Mouse (Mus musculus) midbrain, embryonic 15.5 days (tissue): ENCODE data around the gene Atg4b. TPM values are rescaled to one million over a fixed set of nuclear protein-coding genes. Genes with fewer than 3 reads are reported as not detected.
"Not testable (repeated sequence)": the region's sequence is repeated elsewhere in the genome, so short reads cannot be mapped to it uniquely, and the experiment has no call there.

Experiments
- ATAC-seq: fragments of 200-750 bp; cut with Nextera tagmentation; replicated peaks from 2 replicates; pipeline ENCODE4 v1.8.0; 2017; ENCODE audit warnings: moderate TSS enrichment
- H3K27ac ChIP-seq: fragments of 300-500 bp; sonication (generic); 2 replicates; pipeline ENCODE4 v1.5.1; 2015; ENCODE audit warnings: mild to moderate bottlenecking, inconsistent platforms
- H3K27me3 ChIP-seq: fragments of 300-500 bp; sonication (generic); replicated peaks from 2 replicates; pipeline ENCODE4 v1.6.1; 2015; ENCODE audit warnings: inconsistent platforms
- H3K36me3 ChIP-seq: fragments of 300-500 bp; sonication (generic); replicated peaks from 2 replicates; pipeline ENCODE4 v1.6.1; 2015; ENCODE audit warnings: inconsistent platforms
- H3K4me1 ChIP-seq: fragments of 300-500 bp; sonication (generic); 2 replicates; pipeline ENCODE4 v1.6.1; 2015; ENCODE audit warnings: inconsistent platforms
- H3K4me2 ChIP-seq: fragments of 300-500 bp; sonication (generic); 2 replicates; pipeline ENCODE4 v1.6.1; 2015; ENCODE audit warnings: inconsistent platforms, mild to moderate bottlenecking, moderate library complexity
- H3K4me3 ChIP-seq: fragments of 300-500 bp; sonication (generic); 2 replicates; pipeline ENCODE4 v1.5.1; 2015; ENCODE audit warnings: mild to moderate bottlenecking, inconsistent platforms
- H3K9ac ChIP-seq: fragments of 300-500 bp; sonication (generic); 2 replicates; pipeline ENCODE4 v1.6.1; 2015; ENCODE audit warnings: mild to moderate bottlenecking, inconsistent platforms
- H3K9me3 ChIP-seq: fragments of 300-500 bp; sonication (generic); 2 replicates; pipeline ENCODE4 v1.6.1; 2016; ENCODE audit warnings: inconsistent platforms
- WGBS: fragments of 180-500 bp; shearing (Covaris S2); methylation state at CpG from one replicate; pipeline ENCODE4 v1.1.7; 2015; ENCODE audit warnings: mixed read lengths; 5-methylcytosine and 5-hydroxymethylcytosine counted together
- polyA plus RNA-seq: library from polyadenylated mRNA; unstranded; fragments of >200 nt; fragmentation: Nextera tagmentation; extraction: Ambion mirVana; gene quantifications from 2 replicates; pipeline ENCODE4 v1.2.1, GENCODE M21; 2015

Gene Atg4b
- polyA plus RNA-seq, 1 experiment from 2014 or later, result 108 TPM

DNA sequence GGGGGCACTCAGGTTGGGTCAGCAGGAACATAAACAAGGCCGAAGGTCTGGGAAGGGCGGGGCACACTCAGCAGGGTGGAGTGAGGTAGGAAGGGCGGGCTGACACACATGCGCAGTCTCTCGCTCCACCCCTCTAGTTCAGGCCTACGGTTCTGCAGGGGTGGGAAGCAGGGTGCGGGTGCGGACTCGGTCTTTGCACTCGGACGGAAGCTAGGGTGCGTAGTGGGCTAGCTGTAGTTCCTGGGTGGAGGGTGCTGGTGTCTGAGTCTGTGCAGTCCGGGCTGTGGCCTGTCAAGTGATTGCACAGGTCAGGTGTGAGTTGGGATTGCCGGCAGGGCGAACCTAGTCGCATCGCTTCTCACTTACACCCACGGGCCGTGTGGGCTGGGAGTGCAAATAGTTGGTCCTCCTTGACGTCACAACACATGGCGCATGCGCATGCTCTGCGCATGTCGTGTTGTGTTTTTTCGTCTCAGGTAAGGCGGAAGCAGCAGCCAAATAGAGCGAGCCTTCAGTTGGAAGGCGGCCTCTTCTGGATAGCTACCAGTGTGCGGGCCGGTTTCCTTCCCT lies 73.9 kb downstream of the Atg4b start:
- H3K9me3 ChIP-seq, result no peaks in the 10 kb centered on the region
- H3K4me2 ChIP-seq, result peak overlapping the region; percentile 74
- peak; percentile 96 for ATAC-seq
- no peaks in the 10 kb centered on the region for H3K27me3 ChIP-seq
- peaks cover 17% of the 10 kb centered on the region for H3K4me1 ChIP-seq
- peak overlapping the region; percentile 98 for H3K27ac ChIP-seq
- peak overlapping the region; percentile 50 for H3K9ac ChIP-seq
- peaks cover 6% of the 10 kb centered on the region; the same call in 1 of the 2 replicates for H3K36me3 ChIP-seq
- WGBS, result under 1% methylated on average over 30 of the region's 30 CpGs
- H3K4me3 ChIP-seq, result peak overlapping the region; percentile 61

GRCm38 (mm10) chr1:93825771-93826539 lies 74.7 kb downstream of the Atg4b start:
- WGBS, result 41% methylated on average over 27 of the region's 27 CpGs
- peak overlapping the region; percentile 61 for H3K4me3 ChIP-seq
- H3K27ac ChIP-seq, result peak overlapping the region; percentile 98
- H3K36me3 ChIP-seq, result peaks cover 2% of the 10 kb centered on the region; the same call in 1 of the 2 replicates
- no peaks in the 10 kb centered on the region for H3K27me3 ChIP-seq
- no peaks in the 10 kb centered on the region for H3K9me3 ChIP-seq
- peak; percentile 60 for ATAC-seq
- H3K4me2 ChIP-seq, result peak overlapping the region; percentile 74
- peak overlapping the region; percentile 50 for H3K9ac ChIP-seq
- peaks cover 17% of the 10 kb centered on the region for H3K4me1 ChIP-seq

GRCm38 (mm10) chr1:93826540-93826835 lies 75.2 kb downstream of the Atg4b start:
- Histone ChIP-seq H3K9me3 (no peaks in the 10 kb centered on the region), H3K4me3 (peak overlapping the region; percentile 61; the same call in 1 of the 2 replicates), H3K36me3 (no peaks in the 10 kb centered on the region), H3K27ac (peak overlapping the region; percentile 98), H3K27me3 (no peaks in the 10 kb centered on the region), H3K9ac (no peak overlapping the region), H3K4me1 (peaks cover 17% of the 10 kb centered on the region), H3K4me2 (peak overlapping the region; percentile 74)
- 94% methylated on average over 9 of the region's 9 CpGs for WGBS
- ATAC-seq, result no peak

DNA sequence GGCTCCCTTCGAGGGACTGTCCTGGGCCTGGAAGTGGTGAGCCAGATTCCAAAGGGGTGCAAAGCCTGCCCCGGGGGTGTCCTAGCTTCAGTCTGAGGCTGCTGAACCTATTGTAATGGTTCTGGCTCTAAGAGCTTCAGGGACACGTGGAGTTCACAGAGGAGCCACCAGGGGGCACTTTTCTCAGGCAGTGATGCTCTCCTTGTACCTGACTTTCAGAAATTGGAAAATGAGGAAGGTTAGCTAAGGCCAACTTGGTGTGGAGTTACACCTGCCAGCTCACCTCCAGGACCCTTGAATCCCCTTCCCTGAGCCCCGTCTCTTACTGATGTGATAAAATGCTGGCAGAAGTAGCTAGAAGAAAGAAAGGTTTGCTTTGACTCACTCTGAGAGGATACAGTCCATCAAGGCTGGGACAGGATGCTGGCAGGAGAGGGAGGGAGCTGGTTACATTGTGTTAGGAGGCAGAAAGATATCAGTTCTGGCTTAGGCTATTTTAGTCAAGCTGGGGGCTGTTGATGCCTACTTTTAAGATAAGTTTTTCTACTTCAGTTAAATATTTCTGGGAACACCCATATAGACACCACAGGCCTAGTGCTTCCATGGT lies 81.6 kb downstream of the Atg4b start:
- 60% methylated on average over 4 of the region's 4 CpGs for WGBS
- not testable (repeated sequence) for H3K4me2 ChIP-seq, H3K9ac ChIP-seq, H3K4me3 ChIP-seq, H3K27ac ChIP-seq, H3K9me3 ChIP-seq, H3K27me3 ChIP-seq, H3K4me1 ChIP-seq, H3K36me3 ChIP-seq, ATAC-seq

DNA sequence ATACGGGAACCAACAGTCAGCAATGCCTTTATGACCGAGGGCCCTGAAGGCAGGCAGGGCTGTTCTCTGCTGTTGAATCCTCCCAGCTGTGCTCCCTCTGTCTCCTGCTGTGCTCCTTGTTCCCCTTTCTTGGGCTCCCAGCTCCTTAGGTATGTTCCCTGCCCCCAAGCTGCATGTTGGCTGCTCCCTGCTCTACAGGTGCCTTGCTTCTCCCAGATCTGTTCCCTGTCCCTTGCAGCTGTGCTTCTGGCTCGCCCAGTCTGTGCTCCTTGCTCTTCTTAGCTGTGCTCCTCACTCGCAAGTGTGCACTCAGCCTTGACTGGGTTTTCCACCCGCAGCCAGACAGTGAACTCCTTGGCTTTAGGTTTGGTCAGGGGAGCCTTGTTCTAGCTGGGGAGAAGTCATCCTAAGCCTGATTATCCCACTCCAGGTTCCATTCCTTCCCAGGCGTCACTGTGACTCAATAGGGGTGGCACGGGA lies 83.4 kb downstream of the Atg4b start:
- no peak overlapping the region for H3K4me2 ChIP-seq
- ATAC-seq, result no peak
- 90% methylated on average over 7 of the region's 7 CpGs for WGBS
- no peak overlapping the region for H3K27ac ChIP-seq
- H3K9me3 ChIP-seq, result no peaks in the 10 kb centered on the region
- no peak overlapping the region for H3K4me3 ChIP-seq
- H3K27me3 ChIP-seq, result no peaks in the 10 kb centered on the region
- H3K4me1 ChIP-seq, result no peaks in the 10 kb centered on the region
- H3K36me3 ChIP-seq, result no peaks in the 10 kb centered on the region
- no peak overlapping the region for H3K9ac ChIP-seq

DNA sequence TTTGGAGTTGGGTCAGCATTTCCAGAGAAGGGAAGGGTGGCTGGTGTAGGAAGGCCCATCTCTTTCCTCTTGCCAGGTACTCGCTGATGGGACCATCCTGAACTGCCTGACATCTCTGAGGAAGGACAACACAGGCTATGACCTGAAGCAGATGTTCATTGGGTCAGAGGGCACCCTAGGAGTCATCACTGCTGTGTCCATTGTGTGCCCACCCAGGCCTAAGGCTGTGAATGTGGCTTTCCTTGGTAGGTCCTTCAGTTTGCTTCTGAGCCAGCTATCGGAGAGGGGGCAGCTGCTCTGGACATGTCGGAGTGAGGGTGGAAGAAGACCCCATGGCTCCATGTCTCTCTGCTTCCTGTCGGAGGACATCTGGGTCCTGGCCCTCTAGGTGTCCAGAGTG lies 83.9 kb downstream of the Atg4b start:
- Histone ChIP-seq H3K36me3 (no peaks in the 10 kb centered on the region), H3K27me3 (no peaks in the 10 kb centered on the region), H3K27ac (no peak overlapping the region), H3K4me3 (no peak overlapping the region), H3K9ac (no peak overlapping the region), H3K4me2 (no peak overlapping the region), H3K9me3 (no peaks in the 10 kb centered on the region), H3K4me1 (no peaks in the 10 kb centered on the region)
- 97% methylated on average over 4 of the region's 4 CpGs for WGBS
- no peak; the same call in 1 of the 2 replicates for ATAC-seq

GRCm38 (mm10) chr1:93835876-93836531 lies 84.7 kb downstream of the Atg4b start:
- H3K36me3 ChIP-seq, result no peaks in the 10 kb centered on the region
- no peaks in the 10 kb centered on the region for H3K4me1 ChIP-seq
- H3K9me3 ChIP-seq, result no peaks in the 10 kb centered on the region
- H3K27ac ChIP-seq, result no peak overlapping the region
- no peak for ATAC-seq
- no peak overlapping the region for H3K4me3 ChIP-seq
- H3K9ac ChIP-seq, result no peak overlapping the region
- 94% methylated on average over 6 of the region's 6 CpGs for WGBS
- no peaks in the 10 kb centered on the region for H3K27me3 ChIP-seq
- H3K4me2 ChIP-seq, result no peak overlapping the region

DNA sequence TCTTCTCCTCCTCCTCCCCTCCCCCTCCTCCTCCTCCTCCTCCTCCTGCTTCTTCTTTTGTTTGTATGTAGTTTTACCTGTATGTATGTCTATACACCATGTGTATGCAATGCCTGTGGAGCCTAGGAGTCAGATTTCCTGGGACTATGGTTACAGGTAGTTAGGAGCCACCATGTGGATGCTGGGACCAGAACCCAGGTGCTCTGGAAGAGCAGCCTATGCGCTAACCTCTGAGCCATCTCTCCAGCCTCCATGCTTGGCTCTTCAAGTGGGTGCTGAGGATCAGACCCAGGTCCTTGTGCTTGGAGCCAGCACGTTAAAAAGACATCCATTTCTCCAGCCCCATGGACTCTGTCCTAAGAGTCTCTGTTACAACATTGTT lies 85.2 kb downstream of the Atg4b start:
- H3K4me3 ChIP-seq, result no peak overlapping the region
- 94% methylated on average over 2 of the region's 2 CpGs for WGBS
- ATAC-seq, result no peak

GRCm38 (mm10) chr1:93837335-93837734 lies 86.0 kb downstream of the Atg4b start:
- Histone ChIP-seq H3K27ac (no peak overlapping the region), H3K4me1 (no peaks in the 10 kb centered on the region), H3K27me3 (no peaks in the 10 kb centered on the region), H3K4me3 (no peak overlapping the region), H3K36me3 (no peaks in the 10 kb centered on the region), H3K9ac (no peak overlapping the region), H3K4me2 (no peak overlapping the region), H3K9me3 (no peaks in the 10 kb centered on the region)
- ATAC-seq, result no peak
- WGBS, result 97% methylated on average over 8 of the region's 8 CpGs

More for the DNA sequence above, 85.2 kb downstream of the Atg4b start:
- Histone ChIP-seq H3K9ac (no peak overlapping the region), H3K4me1 (no peaks in the 10 kb centered on the region), H3K27me3 (no peaks in the 10 kb centered on the region), H3K4me2 (no peak overlapping the region), H3K9me3 (no peaks in the 10 kb centered on the region), H3K27ac (no peak overlapping the region), H3K36me3 (no peaks in the 10 kb centered on the region)

GRCm38 (mm10) chr1:93838569-93838968 lies 87.3 kb downstream of the Atg4b start:
- not testable (repeated sequence) for H3K27ac ChIP-seq, H3K36me3 ChIP-seq, H3K4me3 ChIP-seq, H3K4me2 ChIP-seq, H3K9ac ChIP-seq, H3K4me1 ChIP-seq, ATAC-seq, H3K27me3 ChIP-seq, H3K9me3 ChIP-seq
- WGBS, result 92% methylated on average over 8 of the region's 8 CpGs
